Mouse (Mus musculus) stomach, embryonic 16.5 days (tissue): ENCODE data around the gene Hps6. TPM values are rescaled to one million over a fixed set of nuclear protein-coding genes. Genes with fewer than 3 reads are reported as not detected.

ENCODE experiments used
- ATAC-seq: fragments of 200-750 bp; cut with Nextera tagmentation; 2 replicates; pipeline ENCODE4 v1.8.0; 2017; ENCODE audit warnings: moderate number of reproducible peaks, moderate TSS enrichment; ENCODE audit not compliant: insufficient read depth, low FRiP score
- H3K27ac ChIP-seq: fragments of 300-500 bp; sonication (generic); 2 replicates; pipeline ENCODE4 v1.5.1; 2014; ENCODE audit warnings: low read length
- H3K27me3 ChIP-seq: fragments of 300-500 bp; sonication (generic); 2 replicates; pipeline ENCODE4 v1.6.1; 2014; ENCODE audit warnings: low read length, control low read depth, mixed read lengths; ENCODE audit not compliant: control insufficient read depth, insufficient read depth
- H3K36me3 ChIP-seq: fragments of 300-500 bp; sonication (generic); 2 replicates; pipeline ENCODE4 v1.6.1; 2014; ENCODE audit warnings: low read length; ENCODE audit not compliant: control insufficient read depth, insufficient read depth
- H3K4me1 ChIP-seq: fragments of 300-500 bp; sonication (generic); 2 replicates; pipeline ENCODE4 v1.6.1; 2014; ENCODE audit warnings: low read length, control low read depth, mixed read lengths; ENCODE audit not compliant: control insufficient read depth, insufficient read depth
- H3K4me2 ChIP-seq: fragments of 300-500 bp; sonication (generic); 2 replicates; pipeline ENCODE4 v1.6.1; 2014; ENCODE audit warnings: low read depth, low read length, mixed read lengths
- H3K4me3 ChIP-seq: fragments of 300-500 bp; sonication (generic); replicated peaks from 2 replicates; pipeline ENCODE4 v1.5.1; 2014; ENCODE audit warnings: mild to moderate bottlenecking, low read length
- H3K9ac ChIP-seq: fragments of 300-500 bp; sonication (generic); 2 replicates; pipeline ENCODE4 v1.6.1; 2014; ENCODE audit warnings: low read length
- H3K9me3 ChIP-seq: fragments of 300-500 bp; sonication (generic); replicated peaks from 2 replicates; pipeline ENCODE4 v1.6.1; 2016; ENCODE audit warnings: low read length, control low read depth; ENCODE audit not compliant: control insufficient read depth
- WGBS: fragments of 180-500 bp; shearing (Covaris S2); extraction: QIAGEN DNeasy Blood & Tissue Kit; methylation state at CpG from one replicate; pipeline ENCODE4 v1.1.7; 2014; 5-methylcytosine and 5-hydroxymethylcytosine counted together
- polyA plus RNA-seq: library from polyadenylated mRNA; unstranded; fragments of >200 nt; fragmentation: Nextera tagmentation; extraction: Ambion mirVana; gene quantifications from 2 replicates; pipeline ENCODE4 v1.2.1, GENCODE M21; 2015

Gene Hps6
- polyA plus RNA-seq, 1 experiment from 2014 or later = 8.5 TPM

- no peaks in the 10 kb centered on the region for H3K36me3 ChIP-seq
- ATAC-seq = no peak
- 66% methylated on average over 4 of the region's 4 CpGs for WGBS
- no peak overlapping the region for H3K27ac ChIP-seq
- H3K9me3 ChIP-seq = no peaks in the 10 kb centered on the region
- H3K4me2 ChIP-seq = no peak overlapping the region
- no peak overlapping the region for H3K4me3 ChIP-seq
- H3K9ac ChIP-seq = no peak overlapping the region
- peaks cover 13% of the 10 kb centered on the region for H3K4me1 ChIP-seq
- H3K27me3 ChIP-seq = no peaks in the 10 kb centered on the region
These were observed 45.8 kb downstream of the Hps6 start for GRCm38 (mm10) chr19:46049129-46049528.

GRCm38 (mm10) chr19:46050462-46050861, 47.2 kb downstream of the Hps6 start:
- no peak overlapping the region for H3K9ac ChIP-seq
- no peak overlapping the region for H3K4me3 ChIP-seq
- H3K9me3 ChIP-seq = no peaks in the 10 kb centered on the region
- H3K27me3 ChIP-seq = no peaks in the 10 kb centered on the region
- H3K36me3 ChIP-seq = no peaks in the 10 kb centered on the region
- ATAC-seq = no peak
- peaks cover 13% of the 10 kb centered on the region for H3K4me1 ChIP-seq
- H3K27ac ChIP-seq = no peak overlapping the region
- 77% methylated on average over 2 of the region's 2 CpGs for whole genome bisulfite sequencing
- H3K4me2 ChIP-seq = no peak overlapping the region

Other genes with a start within 250 kb of the Hps6 start
- 35.9 and 40.5 TPM in 2 replicates for gene Mgea5, start 219.7 kb upstream of the Hps6 start, polyA plus RNA-seq
- 2.3 and 2.6 TPM in 2 replicates for gene Kcnip2, start 187.4 kb upstream of the Hps6 start, polyA plus RNA-seq
- 15.4 and 17.7 TPM in 2 replicates for gene Armh3, start 5.0 kb upstream of the Hps6 start, polyA plus RNA-seq
- gene Pprc1, start 41.4 kb downstream of the Hps6 start, polyA plus RNA-seq = 26.2 and 30.3 TPM in 2 replicates
- 37.4 and 41.4 TPM in 2 replicates for gene Ldb1, start 41.7 kb downstream of the Hps6 start, polyA plus RNA-seq
- gene Nolc1, start 72.4 kb downstream of the Hps6 start, polyA plus RNA-seq = 72.7 and 79.8 TPM in 2 replicates
- 0.06 TPM in 1 of 2 replicates, not detected in the other for gene Elovl3, start 128.4 kb downstream of the Hps6 start, polyA plus RNA-seq
- gene Pitx3, start 144.8 kb downstream of the Hps6 start, polyA plus RNA-seq = 0.57 TPM in 1 of 2 replicates, not detected in the other
- gene Gbf1, start 149.0 kb downstream of the Hps6 start, polyA plus RNA-seq = 36.4 and 40.4 TPM in 2 replicates